Mouse (Mus musculus) limb, embryonic 15.5 days (tissue): ENCODE measurements around the gene Rab4b. TPM values are rescaled to one million over a fixed set of nuclear protein-coding genes. Genes with fewer than 3 reads are reported as not detected.

Experiments used
- ATAC-seq: fragments of 200-750 bp; cut with Nextera tagmentation; 2 replicates; pipeline ENCODE4 v1.8.0; 2017; ENCODE audit warnings: low read depth, moderate TSS enrichment; ENCODE audit not compliant: insufficient number of reproducible peaks, low FRiP score, low TSS enrichment
- H3K27ac ChIP-seq: fragments of 300-500 bp; sonication (generic); 2 replicates; pipeline ENCODE4 v1.5.1; 2015; ENCODE audit warnings: moderate library complexity, mild to moderate bottlenecking, inconsistent platforms
- H3K27me3 ChIP-seq: fragments of 300-500 bp; sonication (generic); 2 replicates; pipeline ENCODE4 v1.6.1; 2015; ENCODE audit warnings: inconsistent platforms
- H3K36me3 ChIP-seq: fragments of 300-500 bp; sonication (generic); 2 replicates; pipeline ENCODE4 v1.6.1; 2015; ENCODE audit warnings: inconsistent platforms
- H3K4me1 ChIP-seq: fragments of 300-500 bp; sonication (generic); 2 replicates; pipeline ENCODE4 v1.6.1; 2015; ENCODE audit warnings: inconsistent platforms
- H3K4me2 ChIP-seq: fragments of 300-500 bp; sonication (generic); 2 replicates; pipeline ENCODE4 v1.6.1; 2015; ENCODE audit warnings: mild to moderate bottlenecking, inconsistent platforms
- H3K4me3 ChIP-seq: fragments of 300-500 bp; sonication (generic); 2 replicates; pipeline ENCODE4 v1.5.1; 2015; ENCODE audit warnings: mild to moderate bottlenecking, inconsistent platforms
- H3K9ac ChIP-seq: fragments of 300-500 bp; sonication (generic); 2 replicates; pipeline ENCODE4 v1.6.1; 2015; ENCODE audit warnings: inconsistent platforms
- H3K9me3 ChIP-seq: fragments of 300-500 bp; sonication (generic); 2 replicates; pipeline ENCODE4 v1.6.1; 2016; ENCODE audit warnings: inconsistent platforms
- WGBS: fragments of 180-500 bp; shearing (Covaris S2); methylation state at CpG from one replicate; pipeline ENCODE4 v1.1.7; 2015; 5-methylcytosine and 5-hydroxymethylcytosine counted together
- polyA plus RNA-seq: library from polyadenylated mRNA; unstranded; fragments of >200 nt; fragmentation: Nextera tagmentation; extraction: Ambion mirVana; gene quantifications from 2 replicates; pipeline ENCODE4 v1.2.1, GENCODE M21; 2015

Rab4b gene
- polyA plus RNA-seq, 1 experiment from 2014 or later: 70.5 TPM

DNA sequence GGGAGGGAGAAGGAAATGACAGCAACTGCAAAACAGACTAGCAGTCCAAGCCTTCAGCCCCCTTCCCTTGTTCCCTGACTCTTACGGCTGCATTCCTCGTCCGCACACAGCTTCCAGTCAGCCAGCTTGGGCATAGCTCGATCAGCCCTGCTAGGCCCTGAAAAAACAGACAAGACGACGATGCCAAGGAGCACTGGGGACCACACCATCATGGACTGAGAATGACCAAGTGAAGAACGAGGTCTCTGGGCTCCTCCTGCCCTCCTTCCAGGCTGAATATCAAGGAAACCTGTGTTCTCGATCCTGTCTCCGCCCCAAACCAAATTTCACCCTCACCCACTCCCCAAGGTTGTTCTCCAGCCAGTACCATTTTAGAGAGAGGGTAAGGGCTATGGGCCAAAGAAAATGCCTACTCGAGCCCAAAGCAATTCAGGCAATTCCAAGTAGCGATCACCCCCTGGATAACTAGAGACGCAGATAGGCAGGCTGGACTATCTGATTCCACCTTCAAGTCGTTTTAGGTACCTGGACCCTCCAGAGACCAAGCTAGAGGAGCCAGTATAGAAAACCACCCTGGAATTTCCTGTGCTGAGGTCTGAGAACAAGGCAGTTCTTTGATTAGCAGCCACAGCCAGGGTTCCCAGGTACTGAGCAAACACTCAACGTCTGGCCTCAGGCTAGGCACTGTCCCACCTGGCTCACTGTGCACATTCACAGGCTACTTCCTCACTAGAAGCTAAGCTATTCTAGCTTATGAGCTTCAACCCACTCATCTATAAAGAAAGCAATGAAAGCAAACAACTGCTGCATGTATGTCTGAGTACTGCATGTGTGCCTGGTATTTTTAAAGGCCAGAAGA lies 2.4 kb upstream of the Rab4b start, which contains the start of the genes Gm21983 and Mia:
Gene Gm21983 (minus strand): TSS at position 250 of the 859 bp plus-strand sequence.
Gene Mia (minus strand): TSS at position 321 of the 859 bp plus-strand sequence.
- Histone ChIP-seq H3K9me3 (no peaks in the 10 kb centered on the region), H3K27me3 (no peaks in the 10 kb centered on the region), H3K27ac (peak within 1 kb of the TSS; percentile 87), H3K36me3 (peaks cover 21% of the 10 kb centered on the region), H3K4me2 (peak within 1 kb of the TSS; percentile 55), H3K9ac (peak within 1 kb of the TSS; percentile 14; the same call in 1 of the 2 replicates), H3K4me3 (peak within 1 kb of the TSS; percentile 84), H3K4me1 (peaks cover 16% of the 10 kb centered on the region)
- ATAC-seq: peak; percentile 4; the same call in 1 of the 2 replicates
- WGBS: 58% methylated on average over 14 of the region's 14 CpGs

DNA sequence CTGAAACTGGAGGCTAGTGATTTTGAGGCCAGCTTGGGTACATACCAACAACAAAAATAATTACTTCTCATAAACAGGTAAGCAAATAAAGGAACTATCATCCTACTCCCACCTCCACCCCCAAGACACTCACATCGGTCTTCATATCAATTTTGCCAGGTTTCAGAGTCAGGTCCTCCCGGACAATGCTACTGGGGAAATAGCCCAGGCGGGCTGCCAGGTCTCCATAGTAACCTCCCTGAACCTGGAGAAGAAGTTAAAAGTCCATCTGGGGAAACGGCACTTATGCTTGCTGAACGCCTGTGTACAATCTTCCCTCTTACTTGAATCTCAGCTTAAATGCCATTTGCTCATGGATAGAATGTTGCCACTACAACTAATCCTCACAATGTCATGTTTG lies 1.3 kb upstream of the Rab4b start:
- 46% methylated on average over 5 of the region's 5 CpGs for WGBS
- Histone ChIP-seq H3K27me3 (no peaks in the 10 kb centered on the region), H3K27ac (peak overlapping the region; percentile 87), H3K4me2 (peak overlapping the region; percentile 55), H3K9ac (no peak overlapping the region), H3K4me1 (peaks cover 16% of the 10 kb centered on the region), H3K9me3 (no peaks in the 10 kb centered on the region), H3K4me3 (peak overlapping the region; percentile 84), H3K36me3 (peaks cover 21% of the 10 kb centered on the region)
- ATAC-seq: no peak

DNA sequence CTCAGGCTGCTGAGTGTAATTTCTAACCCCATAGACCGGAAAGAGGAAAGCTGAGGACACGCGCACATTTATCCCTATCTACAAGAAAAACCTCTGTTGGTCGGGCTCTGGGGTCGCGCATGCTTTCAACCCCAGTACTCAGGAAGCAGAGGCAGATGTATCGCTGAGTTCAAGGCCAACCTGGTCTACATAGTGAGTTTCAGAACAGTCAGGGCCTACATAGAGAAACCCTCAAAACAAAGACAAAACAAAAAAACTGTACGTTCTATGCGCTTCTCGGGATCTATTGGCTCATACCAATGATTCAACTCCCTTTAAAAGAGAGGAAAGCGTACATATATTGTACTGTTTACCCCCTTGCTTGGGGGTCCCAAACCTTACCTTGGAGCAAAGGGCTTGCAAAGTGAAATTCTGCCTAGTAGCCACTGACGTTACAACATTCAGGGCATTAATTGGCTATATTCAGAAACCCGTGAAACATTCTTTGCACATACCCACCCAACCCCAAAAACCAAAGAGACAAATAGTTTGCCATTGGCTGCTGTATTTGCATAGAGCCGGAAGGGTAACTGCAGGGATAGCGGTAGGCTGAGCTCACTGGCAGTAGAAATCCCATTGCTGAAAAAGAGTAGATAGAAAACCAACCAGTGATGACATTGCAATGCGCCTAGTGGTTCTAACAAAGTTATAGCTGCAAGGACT lies 672 bp upstream of the Rab4b start:
- Histone ChIP-seq H3K27me3 (no peaks in the 10 kb centered on the region), H3K4me1 (peaks cover 16% of the 10 kb centered on the region), H3K9ac (no peak overlapping the region), H3K36me3 (peaks cover 21% of the 10 kb centered on the region), H3K27ac (peak overlapping the region; percentile 87), H3K4me3 (peak overlapping the region; percentile 84), H3K4me2 (peak overlapping the region; percentile 55), H3K9me3 (no peaks in the 10 kb centered on the region)
- WGBS: 43% methylated on average over 16 of the region's 16 CpGs
- ATAC-seq: no peak

DNA sequence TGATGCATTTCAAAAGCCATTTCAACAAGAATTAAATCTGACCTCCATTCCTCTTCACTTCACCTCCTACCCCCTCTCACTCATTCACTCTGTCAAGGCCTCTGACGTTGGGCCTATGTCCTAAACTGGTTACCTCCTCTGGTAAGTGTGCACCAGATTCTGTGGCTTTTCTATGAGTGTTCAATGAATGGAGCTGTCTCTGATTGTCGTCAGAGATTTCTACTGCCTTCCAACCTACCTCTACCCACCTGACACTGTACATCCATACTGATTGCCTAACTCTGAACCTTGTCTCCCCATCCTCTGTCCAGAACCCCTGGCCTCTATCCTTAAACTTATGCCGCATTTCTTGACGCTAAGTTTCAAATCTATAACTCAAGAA lies 763 bp downstream of the Rab4b start:
- Histone ChIP-seq H3K36me3 (peaks cover 32% of the 10 kb centered on the region), H3K4me3 (peak overlapping the region; percentile 84), H3K4me1 (peaks cover 16% of the 10 kb centered on the region), H3K9me3 (no peaks in the 10 kb centered on the region), H3K27ac (peak overlapping the region; percentile 98), H3K27me3 (no peaks in the 10 kb centered on the region), H3K4me2 (peak overlapping the region; percentile 46), H3K9ac (0 out of 2 replicates have a peak overlapping the region, but pooled peaks have one; percentile 61)
- WGBS: 18% methylated on average over 4 of the region's 4 CpGs
- ATAC-seq: no peak

DNA sequence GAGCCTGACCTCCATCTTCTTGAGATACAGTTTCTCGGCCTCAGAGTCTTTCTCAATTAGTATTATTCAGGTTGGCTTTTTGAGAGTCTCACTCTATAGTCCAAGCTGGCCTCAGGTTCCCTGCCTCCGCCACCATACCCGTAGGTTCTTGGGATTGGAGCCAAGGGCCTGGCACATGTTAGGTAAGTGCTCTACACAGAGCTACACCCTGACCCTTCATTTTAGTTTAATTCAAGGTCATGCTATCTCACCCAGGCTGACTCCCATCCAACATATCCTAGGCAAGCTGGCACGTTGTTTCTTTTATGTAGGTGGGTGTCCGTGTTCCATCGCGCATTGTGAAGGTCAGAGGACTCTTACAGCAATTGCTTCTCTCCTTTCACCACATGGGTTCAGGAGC lies 3.8 kb downstream of the Rab4b start:
- Histone ChIP-seq H3K9ac (no peak overlapping the region), H3K4me2 (no peak overlapping the region), H3K4me1 (peaks cover 8% of the 10 kb centered on the region), H3K27ac (no peak overlapping the region), H3K36me3 (peaks cover 54% of the 10 kb centered on the region), H3K4me3 (no peak overlapping the region), H3K27me3 (no peaks in the 10 kb centered on the region), H3K9me3 (no peaks in the 10 kb centered on the region)
- ATAC-seq: no peak
- WGBS: 95% methylated on average over 7 of the region's 7 CpGs

DNA sequence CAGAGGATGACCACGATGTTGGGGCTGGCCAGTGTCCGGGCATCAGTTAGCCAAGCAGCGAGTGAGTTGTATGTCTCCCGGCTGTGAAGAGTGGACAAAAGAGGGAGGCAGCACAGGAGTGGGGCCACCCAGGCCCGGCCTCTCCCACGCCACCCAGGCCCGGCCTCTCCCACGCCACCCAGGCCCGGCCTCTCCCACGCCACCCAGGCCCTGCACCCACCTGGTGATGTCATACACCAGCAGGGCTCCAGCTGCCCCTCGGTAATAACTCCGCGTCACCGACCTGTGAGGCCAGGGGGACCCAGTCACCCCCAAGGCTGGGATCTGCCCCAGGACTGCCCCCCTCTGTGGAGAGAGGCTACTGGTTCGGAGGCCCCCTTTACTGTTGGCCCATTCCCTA lies 4.2 kb downstream of the Rab4b start:
- H3K9ac ChIP-seq: no peak overlapping the region
- H3K27ac ChIP-seq: no peak overlapping the region
- H3K36me3 ChIP-seq: peaks cover 54% of the 10 kb centered on the region
- H3K9me3 ChIP-seq: no peaks in the 10 kb centered on the region
- no peaks in the 10 kb centered on the region for H3K27me3 ChIP-seq
- no peak overlapping the region for H3K4me2 ChIP-seq
- peaks cover 4% of the 10 kb centered on the region for H3K4me1 ChIP-seq
- ATAC-seq: no peak
- H3K4me3 ChIP-seq: no peak overlapping the region
- 96% methylated on average over 15 of the region's 15 CpGs for WGBS

DNA sequence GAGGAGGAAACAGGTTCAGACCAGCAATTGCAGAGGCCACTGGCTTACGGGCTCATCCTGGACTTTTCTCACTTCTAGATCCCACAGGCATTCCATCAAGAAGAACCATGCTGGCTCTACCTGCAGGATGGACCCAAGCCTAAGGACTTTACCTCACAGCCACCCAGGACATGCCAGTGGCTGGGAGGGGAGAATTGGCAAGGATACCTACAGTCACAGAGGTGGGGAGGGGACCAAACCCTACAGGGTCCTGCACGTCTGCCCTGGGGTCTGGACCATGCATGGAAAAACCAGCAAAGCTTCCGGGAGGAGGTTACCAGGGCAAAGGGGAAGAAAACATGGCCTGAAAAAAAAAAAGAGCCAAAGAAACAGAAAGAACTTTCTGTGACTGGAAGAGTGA lies 7.7 kb downstream of the Rab4b start:
- peaks cover 12% of the 10 kb centered on the region for H3K4me1 ChIP-seq
- H3K36me3 ChIP-seq: peaks cover 54% of the 10 kb centered on the region
- 85% methylated on average over 3 of the region's 3 CpGs for WGBS
- H3K9ac ChIP-seq: no peak overlapping the region
- no peak overlapping the region for H3K4me3 ChIP-seq
- no peaks in the 10 kb centered on the region for H3K9me3 ChIP-seq
- H3K27ac ChIP-seq: no peak overlapping the region
- ATAC-seq: no peak
- H3K27me3 ChIP-seq: no peaks in the 10 kb centered on the region
- H3K4me2 ChIP-seq: no peak overlapping the region

DNA sequence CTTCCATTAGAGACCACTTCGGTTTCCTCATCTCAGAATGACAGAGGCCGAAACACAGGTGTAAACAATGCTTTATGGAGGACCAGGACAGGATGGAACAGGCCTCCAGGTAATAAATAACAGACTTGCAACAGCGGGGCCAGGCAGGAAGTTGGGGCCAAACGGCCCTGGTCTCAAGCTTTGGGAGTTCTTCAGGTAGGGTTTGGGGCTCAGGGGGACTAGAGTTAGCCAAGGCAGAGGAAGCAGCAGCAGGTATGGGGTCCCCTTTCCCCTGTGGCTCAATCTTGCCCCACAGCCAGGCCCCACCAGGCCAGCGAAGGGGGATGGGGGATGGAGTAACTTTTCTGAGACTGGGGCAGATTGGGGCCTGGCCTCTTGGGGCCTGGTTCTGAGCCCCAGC lies 10.3 kb downstream of the Rab4b start:
- Histone ChIP-seq H3K9me3 (no peaks in the 10 kb centered on the region), H3K4me3 (no peak overlapping the region), H3K27me3 (no peaks in the 10 kb centered on the region), H3K27ac (no peak overlapping the region), H3K4me1 (peaks cover 36% of the 10 kb centered on the region), H3K9ac (no peak overlapping the region), H3K36me3 (peaks cover 44% of the 10 kb centered on the region), H3K4me2 (no peak overlapping the region)
- WGBS: 73% methylated on average over 5 of the region's 5 CpGs
- ATAC-seq: no peak

DNA sequence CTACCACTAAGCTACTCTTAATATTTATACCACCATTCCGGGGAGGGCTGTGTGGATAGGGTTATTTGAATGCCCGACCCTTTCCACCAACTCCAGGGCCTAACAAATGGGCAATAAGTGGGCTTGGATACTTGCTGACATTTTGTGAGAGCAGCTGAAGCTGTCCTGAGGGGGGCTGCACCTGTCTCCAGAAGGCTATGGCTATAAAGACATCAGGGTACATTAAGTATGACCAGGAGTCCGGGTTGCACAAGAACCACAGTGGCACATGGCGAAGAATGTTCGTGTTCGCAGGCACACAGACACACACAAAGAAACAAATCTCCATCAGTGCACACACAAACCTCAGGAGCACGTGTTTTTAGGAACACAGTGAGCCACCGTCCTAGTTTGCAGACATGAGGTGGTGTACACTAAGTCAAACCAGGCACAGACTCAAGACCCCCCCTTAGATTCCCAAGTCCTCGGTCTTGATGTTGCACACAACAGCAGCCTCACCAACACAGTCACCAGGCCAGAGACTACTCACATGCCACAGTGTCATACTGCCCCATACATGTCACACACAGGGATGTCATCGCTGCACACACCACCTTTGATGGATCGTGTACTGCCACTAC lies 11.1 kb downstream of the Rab4b start:
- Histone ChIP-seq H3K27me3 (no peaks in the 10 kb centered on the region), H3K4me1 (peaks cover 43% of the 10 kb centered on the region), H3K36me3 (peaks cover 44% of the 10 kb centered on the region), H3K9ac (peak overlapping the region; percentile 74; the same call in 1 of the 2 replicates), H3K4me3 (peak overlapping the region; percentile 77), H3K27ac (peak overlapping the region; percentile 98), H3K9me3 (no peaks in the 10 kb centered on the region), H3K4me2 (peak overlapping the region; percentile 83)
- no peak for ATAC-seq
- 77% methylated on average over 11 of the region's 11 CpGs for WGBS

DNA sequence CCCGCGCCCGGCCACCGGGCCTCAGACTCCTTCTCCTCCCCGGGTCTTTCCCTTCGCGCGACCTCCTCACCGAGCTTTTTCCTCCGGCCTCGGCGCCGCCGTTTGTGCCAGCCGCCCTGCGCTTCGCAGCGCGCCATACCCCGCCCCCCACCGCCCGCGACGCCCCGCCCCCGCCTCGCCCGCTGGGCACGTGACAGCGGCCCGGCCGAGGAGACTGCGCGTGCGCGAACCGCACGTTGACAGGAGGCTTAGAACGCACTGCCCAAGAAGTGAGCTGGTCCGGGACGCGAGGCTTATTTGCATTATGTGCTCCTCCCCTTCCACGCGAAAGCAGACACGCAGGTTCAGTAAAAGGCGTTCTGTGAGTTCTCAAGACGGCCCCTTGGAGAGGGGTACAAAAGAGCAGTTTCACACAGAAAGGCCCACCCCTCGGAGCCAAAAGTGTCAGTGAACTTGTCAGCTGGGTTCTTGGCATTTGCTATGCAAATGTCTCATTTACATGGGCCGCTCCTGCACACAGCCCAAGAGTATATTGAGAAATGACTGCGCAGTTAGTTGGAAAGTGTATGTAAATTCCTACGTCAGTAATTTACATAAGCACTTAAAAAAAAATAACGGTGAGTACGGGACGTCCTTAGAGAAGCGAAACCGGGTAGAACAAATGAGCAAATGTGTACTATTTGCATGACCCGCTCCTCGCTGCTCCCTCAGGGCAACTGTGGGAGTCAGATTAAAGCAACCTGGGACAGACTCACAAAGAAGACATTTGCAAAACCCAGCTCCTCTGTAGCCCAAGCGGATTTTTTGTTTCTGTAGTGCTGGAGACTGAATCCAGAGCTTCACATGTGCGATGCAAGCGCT lies 11.9 kb downstream of the Rab4b start, which contains the start of gene Egln2:
Gene Egln2 (minus strand): TSS at position 189 of the 861 bp plus-strand sequence.
- H3K36me3 ChIP-seq: peaks cover 43% of the 10 kb centered on the region

DNA sequence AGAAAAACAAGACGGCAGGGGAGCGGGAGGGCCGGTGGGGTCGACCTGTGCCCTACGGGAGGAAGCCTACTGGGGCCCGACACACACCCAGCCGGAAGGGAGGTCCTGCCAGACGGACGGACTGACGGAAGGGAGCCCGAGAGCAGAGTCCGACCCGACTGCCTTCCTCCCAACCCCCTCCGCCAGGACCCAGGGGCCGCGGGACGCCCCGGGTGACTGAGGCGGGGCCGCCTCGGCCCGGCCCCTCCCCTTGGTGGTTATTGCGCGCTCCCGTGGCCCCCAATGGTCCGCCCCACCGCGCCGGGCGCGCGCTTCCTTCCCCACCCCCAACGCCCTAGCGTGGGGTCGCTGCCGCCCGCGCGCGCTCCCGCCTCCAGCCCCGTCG lies 12.5 kb downstream of the Rab4b start:
- ATAC-seq: peak; percentile 72
- H3K9me3 ChIP-seq: no peaks in the 10 kb centered on the region
- peak overlapping the region; percentile 74 for H3K9ac ChIP-seq
- peak overlapping the region; percentile 98 for H3K27ac ChIP-seq
- peaks cover 54% of the 10 kb centered on the region for H3K4me1 ChIP-seq
- H3K27me3 ChIP-seq: no peaks in the 10 kb centered on the region
- under 1% methylated on average over 36 of the region's 43 CpGs for WGBS
- peaks cover 43% of the 10 kb centered on the region for H3K36me3 ChIP-seq
- H3K4me3 ChIP-seq: peak overlapping the region; percentile 77
- H3K4me2 ChIP-seq: peak overlapping the region; percentile 83

More for the DNA sequence above, 11.9 kb downstream of the Rab4b start, which contains the start of gene Egln2:
- Histone ChIP-seq H3K9me3 (no peaks in the 10 kb centered on the region), H3K9ac (peak within 1 kb of the TSS; percentile 74), H3K4me1 (peaks cover 47% of the 10 kb centered on the region), H3K4me2 (peak within 1 kb of the TSS; percentile 83), H3K27me3 (no peaks in the 10 kb centered on the region), H3K27ac (peak within 1 kb of the TSS; percentile 98), H3K4me3 (peak within 1 kb of the TSS; percentile 77)
- 1% methylated on average over 56 of the region's 61 CpGs for WGBS
- peak; percentile 82 for ATAC-seq
